Mouse (Mus musculus): ENCODE results near the gene Abhd2. TPM values are rescaled to one million over a fixed set of nuclear protein-coding genes. Genes with fewer than 3 reads are reported as not detected.

Gene Abhd2
- polyA plus RNA-seq, 1 experiment from 2014 or later: 4.2 TPM

DNA sequence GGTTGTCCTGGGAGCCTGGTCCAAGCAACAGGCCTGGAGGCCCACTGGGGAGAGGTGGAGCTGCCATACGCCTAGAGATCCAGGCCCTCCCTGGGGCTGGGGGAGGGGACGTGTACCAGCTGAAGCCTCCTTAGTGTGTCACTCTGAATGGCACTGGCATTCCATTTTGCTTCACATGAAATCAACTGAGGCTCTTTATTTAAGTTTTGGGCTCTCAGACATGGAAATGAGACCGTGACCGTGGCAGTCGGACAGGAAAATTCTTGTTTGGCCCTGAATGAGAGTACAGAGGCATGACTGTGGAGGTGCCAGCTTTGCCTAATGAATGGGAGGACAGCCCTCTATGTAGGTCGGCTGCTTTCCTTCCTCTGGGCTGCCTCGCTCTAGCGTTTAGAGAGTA lies 89.2 kb downstream of the Abhd2 start:
- Histone ChIP-seq H3K4me2 (no peak overlapping the region), H3K9ac (no peak overlapping the region), H3K27me3 (peaks cover 5% of the 10 kb centered on the region; the same call in 1 of the 2 replicates), H3K9me3 (replicated peaks) (no peaks in the 10 kb centered on the region), H3K36me3 (no peaks in the 10 kb centered on the region), H3K4me3 (no peak overlapping the region), H3K27ac (no peak overlapping the region), H3K4me1 (replicated peaks) (peaks cover 62% of the 10 kb centered on the region)
- ATAC-seq (replicated peaks; ENCODE audit: insufficient number of reproducible peaks, insufficient read depth, low FRiP score, low read depth): no peak
- WGBS: 79% methylated on average over 8 of the region's 8 CpGs

DNA sequence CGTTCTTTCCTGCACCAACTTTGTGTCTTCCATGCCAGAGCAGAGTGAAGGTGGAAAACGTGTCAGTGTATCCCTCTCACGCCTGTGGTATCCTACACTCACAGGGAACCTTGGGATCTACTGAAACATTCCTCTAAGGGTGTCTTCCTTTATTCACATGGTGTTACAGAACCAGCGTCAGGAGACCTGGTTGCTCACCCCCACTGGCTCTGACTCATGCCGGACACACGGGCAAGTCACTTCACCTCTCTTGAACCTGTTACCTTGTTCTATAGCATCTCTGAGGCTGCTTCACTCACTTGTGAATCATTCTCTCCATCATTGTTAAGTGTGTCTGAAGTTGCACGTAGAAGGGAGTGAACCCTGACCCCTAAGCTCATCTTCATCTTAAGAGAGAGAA lies 89.8 kb downstream of the Abhd2 start:
- no peak for ATAC-seq (replicated peaks; ENCODE audit: insufficient number of reproducible peaks, insufficient read depth, low FRiP score, low read depth)
- Histone ChIP-seq H3K27ac (0 out of 2 replicates have a peak overlapping the region, but pooled peaks have one; percentile 5), H3K4me1 (replicated peaks) (peaks cover 59% of the 10 kb centered on the region), H3K9ac (no peak overlapping the region), H3K36me3 (no peaks in the 10 kb centered on the region), H3K4me2 (no peak overlapping the region), H3K27me3 (0 out of 2 replicates have a peak, but pooled peaks cover 5% of the 10 kb centered on the region), H3K4me3 (no peak overlapping the region), H3K9me3 (replicated peaks) (no peaks in the 10 kb centered on the region)
- WGBS: 80% methylated on average over 7 of the region's 7 CpGs

DNA sequence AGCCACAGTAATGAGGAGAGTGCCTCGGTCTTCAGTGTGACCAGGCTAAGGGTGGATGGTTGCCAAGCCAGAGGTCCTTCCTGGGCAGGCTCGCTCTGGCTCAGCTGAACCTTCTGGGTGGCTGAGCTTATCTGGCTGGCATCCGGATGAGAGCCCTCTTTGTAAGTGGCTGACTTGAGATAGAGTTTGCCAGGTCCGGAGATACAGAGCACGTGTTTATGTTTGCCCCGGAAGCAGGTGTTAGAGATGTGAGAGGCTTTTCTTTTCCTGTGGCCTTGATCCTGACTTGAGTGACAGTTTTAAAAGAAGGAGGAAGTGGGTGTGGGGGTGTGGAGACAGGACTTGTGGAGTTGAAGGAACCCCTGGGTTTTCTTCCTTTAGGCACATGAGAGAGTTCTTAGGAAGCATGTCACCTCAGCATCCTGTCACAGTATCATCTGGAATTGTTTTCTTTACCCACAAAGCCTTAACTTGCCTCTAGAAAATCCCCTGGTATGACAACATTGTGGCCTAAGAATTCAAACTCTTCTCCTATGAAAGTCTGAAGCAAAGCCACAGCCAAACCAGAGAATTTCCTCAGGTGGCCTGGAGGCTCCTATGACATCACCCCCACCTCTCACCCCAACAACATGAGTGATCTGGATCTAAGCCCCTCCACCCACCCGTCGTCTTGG lies 90.5 kb downstream of the Abhd2 start:
- Histone ChIP-seq H3K9me3 (replicated peaks) (no peaks in the 10 kb centered on the region), H3K4me2 (no peak overlapping the region), H3K27me3 (0 out of 2 replicates have a peak, but pooled peaks cover 5% of the 10 kb centered on the region), H3K4me1 (replicated peaks) (peaks cover 53% of the 10 kb centered on the region), H3K4me3 (no peak overlapping the region), H3K27ac (0 out of 2 replicates have a peak overlapping the region, but pooled peaks have one; percentile 5), H3K36me3 (no peaks in the 10 kb centered on the region), H3K9ac (no peak overlapping the region)
- peak; percentile 53 for ATAC-seq (replicated peaks; ENCODE audit: insufficient number of reproducible peaks, insufficient read depth, low FRiP score, low read depth)
- WGBS: 27% methylated on average over 8 of the region's 8 CpGs

DNA sequence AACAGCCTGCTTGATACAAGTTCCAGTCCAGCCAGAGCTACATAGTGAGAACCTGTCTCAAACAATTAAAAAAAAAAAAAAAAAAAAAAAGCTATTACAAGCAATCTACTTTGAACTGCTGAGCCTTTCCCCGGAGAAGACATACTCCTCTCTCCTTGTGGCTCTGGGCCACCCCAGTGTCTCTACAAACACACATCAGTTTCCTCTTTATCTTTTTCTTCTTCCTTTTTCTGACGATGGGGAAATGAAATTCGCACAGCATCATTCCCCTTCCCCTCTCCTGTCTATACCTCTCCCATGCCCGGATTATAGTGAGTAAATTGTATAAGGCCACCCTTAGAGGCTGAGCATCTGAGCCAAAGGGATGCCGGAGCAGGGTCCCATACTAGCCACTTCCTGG lies 95.7 kb downstream of the Abhd2 start:
- WGBS: 77% methylated on average over 5 of the region's 5 CpGs
- ATAC-seq (replicated peaks; ENCODE audit: insufficient number of reproducible peaks, insufficient read depth, low FRiP score, low read depth): no peak
- no peak overlapping the region for H3K4me2 ChIP-seq

DNA sequence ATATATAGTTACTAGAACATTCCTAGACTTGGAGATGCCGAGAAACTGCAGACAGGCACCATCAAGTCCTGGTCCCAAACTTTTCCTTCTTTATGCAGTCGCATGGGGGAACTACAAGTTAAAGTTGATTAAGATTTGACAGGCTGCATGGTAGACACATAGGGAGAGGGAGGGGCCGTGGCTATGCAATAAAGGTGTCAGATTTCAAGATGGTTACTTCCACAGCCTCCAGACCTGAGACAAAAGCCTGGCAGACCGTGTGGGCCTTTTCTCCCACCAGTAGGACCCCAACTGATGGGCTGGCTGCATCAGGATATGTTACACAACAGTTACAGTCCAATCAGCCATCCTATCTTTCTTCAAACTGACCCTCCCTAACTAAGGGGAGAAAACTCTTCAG lies 96.4 kb downstream of the Abhd2 start:
- no peak overlapping the region for H3K27ac ChIP-seq
- WGBS: 41% methylated on average over 4 of the region's 4 CpGs
- 0 out of 2 replicates have a peak, but pooled peaks cover 4% of the 10 kb centered on the region for H3K27me3 ChIP-seq
- ATAC-seq (replicated peaks; ENCODE audit: insufficient number of reproducible peaks, insufficient read depth, low FRiP score, low read depth): no peak
- no peaks in the 10 kb centered on the region for H3K9me3 ChIP-seq (replicated peaks)
- no peaks in the 10 kb centered on the region for H3K4me1 ChIP-seq (replicated peaks)
- no peak overlapping the region for H3K9ac ChIP-seq
- H3K36me3 ChIP-seq: no peaks in the 10 kb centered on the region
- H3K4me2 ChIP-seq: no peak overlapping the region
- H3K4me3 ChIP-seq: no peak overlapping the region

More for the DNA sequence above, 95.7 kb downstream of the Abhd2 start:
- no peak overlapping the region for H3K9ac ChIP-seq
- no peaks in the 10 kb centered on the region for H3K36me3 ChIP-seq
- no peak overlapping the region for H3K27ac ChIP-seq
- H3K4me3 ChIP-seq: no peak overlapping the region
- no peaks in the 10 kb centered on the region for H3K9me3 ChIP-seq (replicated peaks)
- 0 out of 2 replicates have a peak, but pooled peaks cover 4% of the 10 kb centered on the region for H3K27me3 ChIP-seq
- H3K4me1 ChIP-seq (replicated peaks): peaks cover 5% of the 10 kb centered on the region

DNA sequence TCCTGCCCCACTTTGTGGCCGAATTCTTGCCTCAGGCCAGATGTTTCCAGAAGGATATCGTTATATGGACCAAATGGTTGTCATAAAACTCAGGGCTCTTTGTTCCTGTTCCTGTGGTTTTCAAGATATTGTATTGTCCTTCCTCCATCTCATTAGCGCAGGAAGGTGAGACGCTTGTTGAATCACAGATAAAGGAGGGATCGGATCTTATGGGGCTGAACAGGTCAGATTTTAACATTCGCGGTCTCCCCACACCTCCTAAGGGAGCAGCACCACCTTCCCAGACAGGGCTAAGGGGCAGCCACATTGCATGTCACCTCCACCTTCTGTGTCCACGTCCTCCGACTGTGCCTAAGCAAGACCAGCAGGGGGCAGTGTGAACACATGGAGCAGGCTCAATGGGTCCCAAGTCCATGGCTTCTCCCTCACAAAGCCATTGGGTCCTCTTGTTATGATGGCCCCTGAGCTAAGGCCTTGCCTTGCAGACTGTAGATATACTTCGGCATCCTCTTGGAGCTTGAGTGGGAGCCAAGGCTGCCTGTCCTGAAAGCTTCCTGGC lies 98.4 kb downstream of the Abhd2 start:
- no peak overlapping the region for H3K9ac ChIP-seq
- H3K27ac ChIP-seq: no peak overlapping the region
- H3K4me3 ChIP-seq: no peak overlapping the region
- H3K27me3 ChIP-seq: 0 out of 2 replicates have a peak, but pooled peaks cover 4% of the 10 kb centered on the region
- H3K4me1 ChIP-seq (replicated peaks): peaks cover 6% of the 10 kb centered on the region; the same call in 1 of the 2 replicates
- no peaks in the 10 kb centered on the region for H3K9me3 ChIP-seq (replicated peaks)
- 35% methylated on average over 10 of the region's 10 CpGs for WGBS
- H3K36me3 ChIP-seq: no peaks in the 10 kb centered on the region
- ATAC-seq (replicated peaks; ENCODE audit: insufficient number of reproducible peaks, insufficient read depth, low FRiP score, low read depth): no peak
- H3K4me2 ChIP-seq: no peak overlapping the region

DNA sequence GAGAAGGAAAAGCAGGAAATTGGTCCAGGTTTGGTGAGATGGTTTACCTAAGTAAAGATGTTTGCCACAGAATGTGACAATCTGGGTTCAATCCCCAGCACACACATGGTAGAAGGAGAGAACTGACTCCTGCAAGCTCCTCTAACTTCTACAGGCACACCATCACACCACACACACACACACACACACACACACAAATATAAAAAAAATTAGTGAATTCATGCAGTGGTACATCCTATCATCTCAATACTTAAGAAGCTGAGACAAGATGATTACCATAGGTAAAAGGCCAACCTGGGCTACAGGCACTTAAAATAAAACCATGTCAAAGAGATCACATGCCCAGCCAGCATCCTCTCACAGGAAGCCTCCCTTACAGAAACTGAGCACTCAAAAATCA lies 101.0 kb downstream of the Abhd2 start:
- H3K4me3 ChIP-seq: no peak overlapping the region
- H3K4me1 ChIP-seq (replicated peaks): peaks cover 6% of the 10 kb centered on the region; the same call in 1 of the 2 replicates
- no peak overlapping the region for H3K27ac ChIP-seq
- H3K36me3 ChIP-seq: no peaks in the 10 kb centered on the region
- ATAC-seq (replicated peaks; ENCODE audit: insufficient number of reproducible peaks, insufficient read depth, low FRiP score, low read depth): no peak
- H3K27me3 ChIP-seq: 0 out of 2 replicates have a peak, but pooled peaks cover 4% of the 10 kb centered on the region
- H3K9me3 ChIP-seq (replicated peaks): no peaks in the 10 kb centered on the region
- no peak overlapping the region for H3K4me2 ChIP-seq
- no peak overlapping the region for H3K9ac ChIP-seq

DNA sequence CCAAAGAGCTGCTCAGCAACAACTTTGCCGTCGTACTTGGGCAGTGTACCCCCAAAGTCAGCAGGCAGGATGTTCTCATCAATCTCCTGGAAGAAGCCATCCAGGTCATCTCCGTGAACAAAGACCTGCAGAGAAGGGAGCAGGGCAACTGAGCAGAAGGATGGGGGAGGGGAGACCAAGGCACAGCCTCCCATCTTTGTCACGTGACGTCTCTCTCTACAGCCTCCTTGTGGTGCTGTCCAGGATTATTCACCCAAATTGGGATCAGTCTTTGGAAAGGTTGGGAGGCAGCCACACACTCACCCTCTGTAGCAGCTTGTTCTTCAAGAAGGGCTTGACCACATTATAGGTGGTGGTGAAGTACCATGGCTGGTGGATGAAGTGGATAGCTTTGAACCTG lies 102.6 kb downstream of the Abhd2 start:
- Histone ChIP-seq H3K9ac (no peak overlapping the region), H3K4me2 (no peak overlapping the region), H3K27ac (no peak overlapping the region), H3K36me3 (no peaks in the 10 kb centered on the region), H3K4me3 (no peak overlapping the region), H3K4me1 (replicated peaks) (peaks cover 6% of the 10 kb centered on the region; the same call in 1 of the 2 replicates), H3K27me3 (0 out of 2 replicates have a peak, but pooled peaks cover 4% of the 10 kb centered on the region), H3K9me3 (replicated peaks) (no peaks in the 10 kb centered on the region)
- ATAC-seq (replicated peaks; ENCODE audit: insufficient number of reproducible peaks, insufficient read depth, low FRiP score, low read depth): no peak
- WGBS: 67% methylated on average over 5 of the region's 5 CpGs

DNA sequence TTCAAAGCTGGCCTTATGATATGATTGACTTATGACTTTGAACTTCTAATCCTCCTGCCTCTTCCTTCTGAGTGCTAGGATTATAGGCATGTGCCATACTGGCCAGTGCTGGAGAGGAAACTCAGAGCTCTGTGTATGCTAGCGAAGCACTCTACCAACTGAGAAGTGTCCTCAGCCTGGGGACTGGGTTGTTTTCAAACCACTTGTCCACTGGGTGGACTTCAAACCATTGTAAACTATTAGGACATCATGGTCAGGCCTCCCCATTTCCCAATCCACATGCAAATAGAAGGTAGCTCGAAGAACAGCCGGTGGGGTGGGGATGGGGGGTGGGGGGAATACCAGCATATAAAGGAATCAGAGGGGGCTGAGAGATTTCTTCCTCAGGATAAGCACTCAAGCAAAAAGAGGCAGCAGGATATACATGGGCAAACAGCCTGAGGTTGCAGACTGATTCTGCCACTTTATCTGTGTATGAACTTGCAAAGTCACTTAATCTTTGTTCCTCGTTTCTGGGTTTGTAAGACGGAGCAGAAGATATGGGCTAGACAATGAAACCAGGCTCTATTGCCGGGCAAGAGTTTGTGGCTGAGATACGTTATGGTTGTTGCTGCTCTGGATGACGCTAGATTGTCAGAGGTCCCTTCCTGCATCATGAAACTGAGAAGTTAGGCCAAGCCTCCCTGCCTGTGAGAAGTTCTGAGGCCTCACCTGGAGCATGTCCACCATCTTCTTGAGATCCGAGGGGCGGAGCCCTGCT lies 103.7 kb downstream of the Abhd2 start:
- Histone ChIP-seq H3K9ac (no peak overlapping the region), H3K27ac (no peak overlapping the region), H3K36me3 (no peaks in the 10 kb centered on the region), H3K4me1 (replicated peaks) (peaks cover 6% of the 10 kb centered on the region; the same call in 1 of the 2 replicates), H3K27me3 (no peaks in the 10 kb centered on the region), H3K9me3 (replicated peaks) (no peaks in the 10 kb centered on the region), H3K4me2 (no peak overlapping the region), H3K4me3 (no peak overlapping the region)
- ATAC-seq (replicated peaks; ENCODE audit: insufficient number of reproducible peaks, insufficient read depth, low FRiP score, low read depth): no peak
- WGBS: 76% methylated on average over 10 of the region's 10 CpGs

DNA sequence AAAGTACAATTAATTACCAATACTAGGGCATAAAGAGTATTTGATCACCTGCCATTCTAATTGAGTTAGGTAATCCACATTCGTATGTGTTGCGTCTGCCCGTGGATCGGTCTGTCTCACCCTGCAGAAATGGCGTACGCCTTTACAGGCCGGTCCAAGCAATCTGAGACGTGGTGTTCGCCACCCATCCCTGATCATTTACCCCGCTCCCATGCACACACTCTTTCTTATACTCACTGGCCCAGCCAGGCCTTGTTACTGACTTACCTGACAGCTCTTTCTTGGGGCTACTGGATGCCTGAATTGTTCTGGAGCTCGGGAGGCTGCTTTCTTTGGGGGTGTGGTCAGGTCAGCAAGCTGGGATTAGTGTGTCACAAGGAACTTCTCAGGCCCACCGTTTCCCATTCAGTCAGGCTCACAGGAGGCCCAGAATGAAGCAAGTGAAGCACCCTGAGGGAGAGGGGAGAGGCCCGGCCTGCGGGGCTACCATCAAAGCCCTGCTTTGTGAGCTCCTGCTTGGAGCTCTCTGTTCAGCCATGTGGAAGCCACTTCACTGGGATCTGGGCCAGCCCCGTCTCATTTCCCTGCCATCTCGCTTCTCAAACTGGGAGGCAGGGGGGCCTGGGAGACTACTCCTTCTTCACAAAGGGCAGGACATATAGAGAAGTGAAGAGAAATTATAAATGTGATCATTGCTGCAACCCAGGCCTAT lies 113.6 kb downstream of the Abhd2 start, which contains the start of gene Rlbp1:
Rlbp1 (minus strand) TSS at position 627 of the 712 bp plus-strand sequence.
- no peak for ATAC-seq (replicated peaks; ENCODE audit: insufficient number of reproducible peaks, insufficient read depth, low FRiP score, low read depth)
- peaks cover 3% of the 10 kb centered on the region; the same call in 1 of the 2 replicates for H3K4me1 ChIP-seq (replicated peaks)

DNA sequence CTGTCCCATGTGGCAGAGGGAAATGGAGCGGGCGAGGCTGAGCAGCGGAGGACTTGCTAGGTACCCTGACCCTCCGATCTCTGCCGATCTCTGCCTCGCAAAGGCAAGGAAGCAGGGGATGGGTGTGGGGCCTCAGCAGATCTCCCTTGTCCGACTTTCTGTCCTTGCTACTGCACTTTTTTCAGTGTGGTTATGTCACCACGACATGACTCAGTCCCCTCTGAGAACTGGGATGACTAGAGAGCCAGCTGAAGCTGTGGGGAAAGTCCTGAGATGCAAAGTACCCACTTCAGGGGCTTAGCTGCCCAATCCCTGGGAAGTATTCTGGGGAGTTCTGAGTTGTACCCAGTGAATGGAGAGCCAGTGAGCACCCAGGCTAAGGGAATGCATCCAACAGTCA lies 114.1 kb downstream of the Abhd2 start:
- H3K4me3 ChIP-seq: no peak overlapping the region
- no peak for ATAC-seq (replicated peaks; ENCODE audit: insufficient number of reproducible peaks, insufficient read depth, low FRiP score, low read depth)
- no peaks in the 10 kb centered on the region for H3K9me3 ChIP-seq (replicated peaks)
- 72% methylated on average over 8 of the region's 8 CpGs for WGBS
- H3K9ac ChIP-seq: no peak overlapping the region
- peaks cover 4% of the 10 kb centered on the region; the same call in 1 of the 2 replicates for H3K4me1 ChIP-seq (replicated peaks)
- no peak overlapping the region for H3K4me2 ChIP-seq
- no peak overlapping the region for H3K27ac ChIP-seq
- peaks cover 2% of the 10 kb centered on the region; the same call in 1 of the 2 replicates for H3K27me3 ChIP-seq
- no peaks in the 10 kb centered on the region for H3K36me3 ChIP-seq

More for the DNA sequence above, 113.6 kb downstream of the Abhd2 start, which contains the start of gene Rlbp1:
- Histone ChIP-seq H3K9me3 (replicated peaks) (no peaks in the 10 kb centered on the region), H3K4me2 (no peak within 1 kb of the TSS), H3K27ac (no peak within 1 kb of the TSS), H3K27me3 (peaks cover 2% of the 10 kb centered on the region; the same call in 1 of the 2 replicates), H3K36me3 (no peaks in the 10 kb centered on the region), H3K4me3 (no peak within 1 kb of the TSS), H3K9ac (no peak within 1 kb of the TSS)
- WGBS: 74% methylated on average over 16 of the region's 16 CpGs

Measured in heart, embryonic 15.5 days (tissue).